Mouse (Mus musculus) cerebellum, adult 2 months (tissue): Measurements from ENCODE around the gene Etv5.

ENCODE experiments used
- CTCF ChIP-seq: fragments of 200-500 bp; IDR thresholded peaks from 2 replicates; pipeline ENCODE4 v1.5.1; 2011; ENCODE audit warnings: low read depth, mild to moderate bottlenecking, control low read depth, low read length, moderate library complexity, borderline replicate concordance; ENCODE audit not compliant: insufficient read depth
- POLR2A ChIP-seq: fragments of 200-500 bp; IDR thresholded peaks from 2 replicates; pipeline ENCODE4 v1.6.1; 2011; ENCODE audit warnings: low read length, control low read depth, borderline replicate concordance; ENCODE audit not compliant: insufficient read depth

- TF ChIP-seq CTCF: no peak
- no peak for TF ChIP-seq POLR2A
Observed at GRCm38 (mm10) chr16:22461728-22462127, 22.2 kb upstream of the Etv5 start.
